Mouse (Mus musculus) layer of hippocampus, adult 8-10 months (tissue): ENCODE results near the gene Lrrc15. TPM values are rescaled to one million over a fixed set of nuclear protein-coding genes. Genes with fewer than 3 reads are reported as not detected.

ENCODE experiments used
- DNase-seq, 2 experiments: peaks; one replicate each; pipeline ENCODE4 v3.0.0; 2022; ENCODE audit warnings: low spot score in 2 of 2
- total RNA-seq, 4 experiments: library from RNA; stranded (reverse); gene quantifications; 2 replicates each; pipeline ENCODE4 v1.2.4; 2022

Lrrc15 gene
- total RNA-seq, result under 1 TPM in 2 of 4 experiments, not detected in 2; 0.08 to 0.11 TPM

DNA sequence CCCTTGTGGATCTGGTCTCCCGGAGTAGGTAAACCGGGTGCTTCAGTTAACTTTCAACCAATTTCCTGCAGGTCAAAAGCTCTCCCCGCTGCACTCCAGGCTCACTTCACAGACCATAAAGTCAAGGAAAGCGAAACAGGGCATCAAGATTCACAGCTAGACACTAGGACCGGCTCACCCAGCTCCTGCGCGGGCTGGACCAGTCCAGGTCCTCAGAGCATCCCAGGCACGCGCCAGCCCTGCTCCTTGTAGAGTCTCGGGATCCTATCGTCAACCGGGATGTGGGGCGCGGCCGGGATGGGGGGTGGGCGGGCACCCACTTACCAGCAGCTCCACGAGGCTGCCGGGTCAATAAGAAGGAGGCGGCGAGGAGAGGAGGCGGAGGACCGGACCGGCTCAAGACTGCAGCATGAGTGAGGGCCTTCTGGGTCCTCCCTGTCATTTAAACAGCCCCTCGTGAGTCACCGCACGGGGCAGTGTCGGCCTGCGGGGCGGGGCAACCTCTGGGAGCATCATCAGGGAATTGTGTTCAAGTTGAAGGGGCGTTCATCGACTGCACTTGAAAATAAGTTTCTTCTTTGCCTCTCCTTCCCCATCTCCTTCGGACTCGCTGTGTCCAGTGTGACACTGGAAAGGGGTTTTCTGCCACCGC is at the start of gene Lrrc15:
Gene Lrrc15, minus strand, starts transcription at position 413 of the 652 bp plus-strand sequence.
- no peak for DNase-seq

DNA sequence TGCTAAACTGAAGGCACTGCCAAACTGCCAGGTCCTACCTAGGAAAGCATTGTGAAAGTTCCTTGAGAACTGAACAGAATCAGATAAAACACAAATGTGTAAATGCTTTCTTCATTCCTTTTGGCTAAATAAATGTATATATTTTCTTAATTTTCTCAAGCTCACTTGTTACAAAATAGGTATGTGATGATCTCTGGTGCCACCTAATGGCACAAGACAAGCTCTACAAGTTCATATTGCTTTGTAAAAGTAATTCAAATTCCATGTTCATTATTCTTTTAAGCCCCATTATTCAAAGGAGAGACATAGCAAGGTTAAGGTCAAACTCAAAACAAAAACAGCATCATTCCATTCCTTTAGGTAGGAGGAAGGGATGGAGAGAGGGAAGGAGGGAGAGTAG is 31.2 kb upstream of the Lrrc15 start:
- no peak for DNase-seq

GRCm38 (mm10) chr16:30310647-30311046 is 27.6 kb upstream of the Lrrc15 start, which contains the start of gene Gp5:
Gene Gp5 (minus strand): TSS chr16:30310779.
- no peak for DNase-seq

DNA sequence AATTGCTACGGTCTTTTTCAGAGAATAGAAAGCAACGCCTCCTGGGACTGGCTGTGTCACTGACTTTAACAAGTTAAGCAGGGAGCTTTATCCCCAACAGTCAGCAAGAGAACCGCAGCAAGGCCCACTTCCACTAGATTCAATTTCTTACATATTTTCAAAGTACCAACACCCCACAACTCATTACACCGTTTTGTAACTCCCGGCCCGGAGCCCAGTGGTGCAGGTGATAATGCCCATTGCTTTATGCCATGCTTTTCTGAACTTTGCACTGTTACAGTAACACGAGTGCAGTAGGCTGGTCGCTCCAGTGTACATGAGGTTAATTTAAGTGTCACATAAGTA is 27.1 kb upstream of the Lrrc15 start:
- DNase-seq, result no peak

DNA sequence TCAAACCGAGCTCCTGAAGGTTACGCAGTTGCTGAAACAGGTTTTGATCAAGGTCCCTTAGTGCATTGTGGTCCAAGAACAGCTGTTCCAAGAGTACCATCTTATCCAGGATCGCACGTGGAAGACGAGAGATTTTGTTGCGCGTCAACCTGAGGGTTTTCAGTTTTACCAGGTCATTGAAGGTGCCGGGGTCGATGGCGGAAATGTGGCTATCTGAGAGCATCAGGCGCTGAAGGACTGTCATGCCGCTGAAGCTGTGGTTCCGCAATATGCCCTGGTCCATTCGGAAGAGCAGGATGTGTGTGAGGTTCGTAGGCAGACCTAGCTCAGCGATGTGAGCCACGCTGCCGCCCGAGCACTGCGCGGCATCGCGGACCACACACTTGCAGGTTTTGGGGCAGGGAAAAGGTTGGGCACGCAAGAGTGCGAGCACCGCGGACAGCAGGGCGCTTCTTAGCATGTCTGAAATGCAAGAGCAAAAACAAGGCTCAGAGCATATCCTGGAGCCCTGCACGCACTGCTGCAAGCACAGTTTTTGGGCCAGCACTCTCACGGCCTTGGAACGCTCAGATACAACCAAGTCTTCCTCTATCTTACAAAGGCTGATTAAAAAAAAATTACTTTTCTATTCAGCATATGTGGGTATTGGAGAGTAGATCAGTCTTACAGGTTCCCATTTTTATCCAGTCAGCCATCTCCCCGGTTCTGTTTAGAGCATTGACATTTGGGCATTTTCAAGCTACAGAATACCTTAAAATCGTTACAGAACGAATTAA is 26.5 kb upstream of the Lrrc15 start:
- peak in 1 of 2 experiments; percentile 19 for DNase-seq

- peak in 1 of 2 experiments; percentile 58 for DNase-seq
Observed at GRCm38 (mm10) chr16:30308616-30309394, 25.7 kb upstream of the Lrrc15 start.

GRCm38 (mm10) chr16:30307961-30308615 is 25.0 kb upstream of the Lrrc15 start:
- no peak for DNase-seq

GRCm38 (mm10) chr16:30307306-30307705 is 24.2 kb upstream of the Lrrc15 start:
- DNase-seq, result no peak

- no peak for DNase-seq
Observed at GRCm38 (mm10) chr16:30306102-30306501, 23.0 kb upstream of the Lrrc15 start.

DNA sequence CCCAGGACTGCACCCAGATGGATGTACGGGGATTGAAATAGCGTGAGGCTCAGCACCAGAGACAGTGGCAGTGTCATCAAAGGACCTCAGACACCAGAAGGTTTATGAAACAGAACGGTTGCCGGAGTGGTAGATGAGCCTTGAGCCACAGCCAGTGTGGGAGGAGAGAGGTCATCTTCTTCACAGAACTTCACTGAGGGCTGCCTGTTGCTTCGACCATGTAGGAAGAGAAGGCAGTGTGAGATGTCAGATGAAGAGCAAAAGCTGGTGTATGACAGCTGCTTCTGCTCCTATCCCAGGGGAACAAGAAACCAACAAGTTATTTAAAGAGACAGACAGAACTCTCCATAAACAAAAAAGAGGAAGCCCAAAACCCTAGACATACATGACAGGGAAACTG is 21.2 kb upstream of the Lrrc15 start:
- DNase-seq, result no peak

GRCm38 (mm10) chr16:30303411-30303810 is 20.4 kb upstream of the Lrrc15 start:
- DNase-seq, result no peak

DNA sequence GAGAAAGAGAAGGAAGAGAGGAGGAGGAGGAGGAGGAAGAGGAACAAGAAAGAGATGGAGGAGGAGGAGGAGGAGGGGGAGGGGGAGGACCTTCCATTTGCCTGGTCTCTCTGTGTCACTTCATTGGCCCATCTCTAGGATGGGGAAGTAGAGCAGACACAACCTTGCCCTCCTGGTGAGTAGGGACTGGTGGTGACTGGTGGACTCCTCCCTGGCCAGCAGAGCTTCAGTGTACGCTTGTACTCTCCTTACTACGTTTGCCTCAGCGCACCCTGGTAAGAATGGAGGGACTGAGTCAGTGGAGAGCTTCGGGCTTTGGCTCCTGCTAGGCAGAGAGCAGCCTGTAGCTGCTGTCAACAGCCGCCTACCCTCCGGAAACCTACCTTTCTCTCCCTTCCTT is 19.6 kb upstream of the Lrrc15 start:
- DNase-seq, result no peak

DNA sequence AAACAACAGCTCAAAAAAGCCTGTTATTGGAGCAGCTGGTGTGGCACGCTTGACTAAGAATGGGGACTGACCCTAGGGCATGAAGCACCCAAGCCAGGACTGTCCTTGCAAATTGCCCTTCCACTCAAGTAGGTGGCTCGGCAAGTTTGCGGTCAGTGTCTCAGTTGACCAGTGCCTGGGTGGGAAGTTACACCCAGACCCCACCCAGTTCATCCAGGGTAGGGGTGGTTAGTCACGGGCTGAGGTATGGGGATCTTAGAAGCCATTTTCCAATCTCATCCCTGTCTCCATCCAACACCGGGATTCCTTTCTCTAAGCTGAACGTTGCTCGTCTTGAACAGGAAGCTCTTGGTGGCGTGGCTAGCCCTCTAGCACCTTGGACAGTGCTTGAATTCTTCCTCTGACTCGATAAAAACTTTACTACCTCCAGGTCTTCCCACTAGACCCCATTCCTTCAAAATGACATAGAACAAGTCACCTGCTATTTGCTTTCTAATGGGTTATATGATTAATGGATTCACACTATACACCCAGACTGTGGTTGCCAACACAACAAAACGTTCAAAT is 16.7 kb upstream of the Lrrc15 start:
- no peak for DNase-seq

- no peak for DNase-seq
Observed at GRCm38 (mm10) chr16:30297450-30297849, 14.4 kb upstream of the Lrrc15 start.

DNA sequence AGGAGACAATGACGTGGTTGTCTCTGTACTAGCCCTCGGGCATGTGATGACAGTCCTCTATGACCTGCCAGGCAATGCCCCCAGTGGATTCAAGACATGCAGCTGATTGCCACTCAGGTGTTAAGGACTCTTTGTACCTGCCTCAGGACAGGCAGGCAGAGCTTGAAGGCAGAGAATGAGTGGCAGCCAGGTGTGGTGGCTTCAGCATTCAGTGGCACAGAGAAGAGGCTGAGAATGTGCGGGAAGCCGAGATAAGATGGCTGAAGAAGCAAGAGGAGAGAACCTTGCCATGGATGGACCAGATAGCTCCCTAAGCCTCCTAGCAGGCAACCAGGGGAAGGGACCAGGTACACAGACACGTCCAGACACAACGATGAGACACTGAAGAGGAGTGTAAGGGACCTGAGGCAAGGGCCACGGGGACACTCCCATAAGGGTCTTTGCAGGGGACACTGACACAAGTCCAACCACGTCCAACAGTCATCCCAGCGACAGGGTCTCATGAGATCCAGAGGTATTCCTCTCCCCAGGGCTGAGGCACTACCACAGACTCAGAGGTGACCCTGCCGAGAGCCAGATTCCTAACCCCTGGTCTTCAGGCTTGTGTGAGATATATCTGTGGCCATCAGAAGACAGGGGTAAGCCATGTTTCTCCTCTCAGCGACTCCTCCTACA is 13.7 kb upstream of the Lrrc15 start:
- no peak for DNase-seq

DNA sequence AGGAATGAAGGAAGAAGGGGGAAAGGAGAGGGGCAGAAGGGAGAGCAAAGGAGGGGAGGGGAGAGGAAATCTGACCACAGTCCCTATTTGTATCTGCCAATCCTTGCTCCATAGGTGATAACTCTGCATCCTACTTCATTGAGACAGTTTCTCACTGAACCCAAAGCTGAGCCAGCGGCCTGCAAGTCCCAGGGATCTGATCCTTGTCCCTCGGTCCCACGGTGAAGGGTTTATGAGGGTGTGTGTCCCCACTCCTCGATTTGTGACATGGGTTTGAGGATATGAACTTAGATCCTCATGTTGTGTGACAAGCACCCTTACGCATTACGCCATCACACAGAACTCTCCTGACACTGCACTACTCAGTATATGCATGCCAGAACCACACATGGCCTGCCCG is 12.1 kb upstream of the Lrrc15 start:
- no peak for DNase-seq

DNA sequence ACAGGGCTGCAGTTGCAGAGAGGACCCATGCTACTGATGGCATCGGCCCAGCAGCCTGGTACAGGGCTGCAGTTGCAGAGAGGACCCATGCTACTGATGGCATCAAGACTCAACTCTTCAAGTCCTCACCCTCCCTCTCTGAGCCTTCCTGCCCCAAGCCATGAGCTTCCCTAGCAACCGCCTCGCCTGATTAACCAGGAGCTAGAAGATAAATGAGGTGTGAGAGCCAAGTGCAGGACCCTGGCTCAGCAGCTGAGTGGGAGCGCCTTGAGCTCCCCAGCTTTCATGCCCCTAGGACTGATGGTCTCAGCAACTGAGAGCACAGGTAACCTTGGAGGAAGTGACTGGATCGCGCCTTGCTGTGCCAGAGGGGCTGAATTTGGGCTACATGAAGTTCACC is 7.4 kb upstream of the Lrrc15 start:
- DNase-seq, result no peak

GRCm38 (mm10) chr16:30285701-30286100 is 2.6 kb upstream of the Lrrc15 start:
- no peak for DNase-seq

DNA sequence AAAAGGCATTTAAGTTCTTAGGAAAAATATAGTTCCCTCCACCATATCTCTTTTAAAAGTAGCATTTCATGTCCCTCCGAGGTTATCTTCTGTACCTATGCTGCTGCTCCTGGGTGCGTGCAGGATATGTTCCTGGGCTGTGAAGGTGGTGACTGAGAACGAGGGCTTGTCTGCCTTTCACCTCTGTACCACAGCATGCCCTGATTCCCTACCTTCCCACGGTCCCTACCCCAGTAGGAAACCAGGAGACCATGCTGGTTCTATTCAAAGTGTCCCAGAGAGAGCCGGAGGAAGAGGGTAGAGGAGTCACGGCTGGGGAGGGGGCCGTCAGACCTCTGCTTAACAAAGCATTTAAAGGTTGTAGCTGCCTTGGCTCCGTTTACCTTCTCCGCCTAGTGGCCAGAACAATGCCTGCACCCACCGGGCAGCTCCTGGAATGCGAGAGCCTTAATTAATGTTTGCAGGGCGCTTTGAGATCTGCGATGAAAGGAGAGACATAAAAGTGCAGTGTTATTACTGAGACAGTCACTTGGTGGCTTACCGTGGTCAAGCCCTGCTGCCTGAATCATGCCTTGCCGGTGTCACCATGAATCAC is 784 bp upstream of the Lrrc15 start:
- DNase-seq, result no peak

DNA sequence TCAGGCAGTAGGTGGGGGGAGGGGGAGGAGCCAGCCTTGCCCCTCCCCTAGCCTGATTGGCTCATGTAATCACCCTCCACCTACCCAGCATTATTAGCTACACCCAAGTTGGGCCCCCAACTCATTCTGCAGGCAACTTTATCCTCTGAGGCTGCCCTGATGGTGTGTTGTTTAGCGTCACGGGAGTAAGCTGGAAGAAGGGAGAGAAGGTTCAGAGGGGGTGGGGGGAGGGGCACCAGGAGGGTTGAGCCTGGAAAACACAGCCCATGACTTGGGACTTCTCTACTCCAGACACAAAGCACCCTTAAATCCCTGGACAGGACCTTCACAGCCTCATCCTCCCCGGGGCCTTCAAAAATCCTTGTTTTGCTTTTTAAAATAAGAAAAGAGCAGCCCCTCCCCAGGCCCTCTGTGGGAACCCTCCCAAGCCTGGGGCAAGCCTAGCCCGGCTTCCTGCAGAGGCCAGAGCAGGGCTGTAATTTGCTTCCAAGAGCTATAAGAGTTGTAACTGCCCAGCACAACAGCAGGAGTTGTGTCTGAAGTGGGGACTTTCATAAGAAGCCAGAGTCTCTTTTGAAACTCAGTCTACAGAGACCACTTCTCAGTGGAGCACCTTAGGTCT is 2.3 kb downstream of the Lrrc15 start:
- DNase-seq, result no peak
